Mouse (Mus musculus) stomach, postnatal 0 days (tissue): ENCODE measurements around the gene Mroh9.

Experiments used
- CTCF ChIP-seq: IDR thresholded peaks from 2 replicates; pipeline ENCODE4 v1.5.1; 2016; ENCODE audit warnings: antibody characterized with exemption, low read depth, mild to moderate bottlenecking, moderate library complexity
- EP300 ChIP-seq: optimal IDR thresholded peaks from 2 replicates; pipeline ENCODE3; 2016; ENCODE audit warnings: antibody characterized with exemption

DNA sequence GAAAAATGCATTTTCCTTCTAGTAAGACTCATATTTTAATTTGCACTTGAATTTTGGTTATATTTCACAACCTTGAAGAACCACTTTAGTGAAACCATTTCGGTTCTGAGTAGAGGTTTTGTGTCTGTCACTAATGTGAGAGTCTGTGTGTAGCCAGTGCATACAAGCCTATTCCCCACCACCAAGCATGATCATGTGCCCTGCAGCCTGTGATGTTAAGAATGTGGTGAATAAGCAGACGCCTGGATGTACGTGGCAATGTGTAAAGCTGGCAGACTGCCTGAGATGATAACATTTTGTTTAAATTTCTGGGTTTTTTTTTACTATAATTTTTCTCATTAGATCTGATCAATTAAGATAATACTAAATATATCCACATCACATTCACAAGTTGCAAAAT, 44.5 kb upstream of the Mroh9 start:
- TF ChIP-seq CTCF (no peak), EP300 (no peak)
